Mouse (Mus musculus): Measurements from ENCODE around the gene Brpf1.

DNA sequence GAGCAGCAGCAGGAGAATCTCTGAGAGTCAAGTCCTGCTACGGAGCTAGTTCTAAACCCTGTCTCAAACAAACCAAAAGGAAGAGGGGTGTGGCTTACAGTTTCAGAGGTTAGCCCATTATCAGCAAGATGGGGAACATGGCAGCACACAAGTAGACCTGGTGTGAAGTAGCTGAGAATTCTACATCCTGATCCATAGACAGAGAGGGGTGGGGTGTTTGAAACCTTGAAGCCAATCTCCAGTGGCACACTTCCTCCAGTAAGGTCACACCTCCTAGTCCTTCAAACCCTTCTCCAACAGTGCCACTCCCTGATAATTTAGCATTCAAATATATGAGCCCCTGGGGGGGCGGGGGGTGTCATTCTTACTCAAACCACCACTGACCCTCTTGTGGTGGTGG lies 10.9 kb upstream of the Brpf1 start:
- no peak for TF ChIP-seq POLR2A (IDR thresholded peaks at IDR 0.05; ENCODE audit: extremely low read depth, insufficient read depth, low read length)
- no peak for TF ChIP-seq CTCF (IDR thresholded peaks at IDR 0.05; ENCODE audit: extremely low read depth, insufficient read depth, low read length)

Data from cortical plate, adult 2 months (tissue).